Mouse (Mus musculus): ENCODE measurements around the gene Asb17.

GRCm38 (mm10) chr3:153901904-153902303, 57.9 kb downstream of the Asb17 start:
- TF ChIP-seq CTCF (IDR thresholded peaks at IDR 0.05; ENCODE audit: low read depth, low read length) (no peak), POLR2A (IDR thresholded peaks at IDR 0.05; ENCODE audit: extremely low read depth, insufficient read depth, low read length) (no peak)

All from liver, adult 2 months (tissue).